Mouse (Mus musculus): Measurements from ENCODE around the gene Vmn2r46. TPM values are rescaled to one million over a fixed set of nuclear protein-coding genes. Genes with fewer than 3 reads are reported as not detected.
"Not testable (repeated sequence)": the region's sequence is repeated elsewhere in the genome, so short reads cannot be mapped to it uniquely, and the experiment has no call there.

Gene Vmn2r46
- under 1 TPM in 1 of 2 experiments, not detected in 1; 0.12 TPM for total RNA-seq (2021)

GRCm38 (mm10) chr7:9770471-9770870, at the start of gene Vmn2r46:
Vmn2r46 (minus strand) TSS chr7:9770571.
- not testable (repeated sequence) for DNase-seq

Other genes with a start within 250 kb of the Vmn2r46 start
- not detected for gene Vmn2r47, start 70.8 kb upstream of the Vmn2r46 start, total RNA-seq (2021)
- not detected for gene Vmn2r48, start 183.0 kb upstream of the Vmn2r46 start, total RNA-seq (2021)
- gene Vmn2r49, start 221.7 kb upstream of the Vmn2r46 start, total RNA-seq (2021), result not detected

All from heart, postnatal 4 days (tissue).